Mouse (Mus musculus) small intestine, adult 2 months (tissue): ENCODE data around the gene Rrbp1.

Experiments used
- CTCF ChIP-seq: fragments of 200-500 bp; IDR thresholded peaks from 2 replicates; pipeline ENCODE4 v1.5.1; 2012; ENCODE audit warnings: low read depth, mild to moderate bottlenecking, control low read depth, inconsistent platforms, low read length, moderate library complexity, mixed read lengths; ENCODE audit not compliant: insufficient replicate concordance, insufficient read length; ENCODE audit errors: extremely low read depth
- POLR2A ChIP-seq: fragments of 200-500 bp; IDR thresholded peaks from 2 replicates; pipeline ENCODE4 v1.6.1; 2012; ENCODE audit warnings: low read depth, mild to moderate bottlenecking, control low read depth, inconsistent platforms, low read length, moderate library complexity

GRCm38 (mm10) chr2:143948416-143948815 lies 62.6 kb downstream of the Rrbp1 start:
- TF ChIP-seq POLR2A (no peak), CTCF (no peak)
